Mouse (Mus musculus) MEL (cell line): ENCODE data around the gene Gjd2.

Experiments
- CTCF ChIP-seq, 3 experiments: IDR thresholded peaks in 2 of 3; conservative IDR thresholded peaks in 1 of 3; 2 replicates each; pipeline ENCODE4 v1.5.1; 2011 to 2012; ENCODE audit warnings: low read length in 3 of 3, low read depth in 2 of 3, mild to moderate bottlenecking in 2 of 3, improper control_type of control experiment in 1 of 3, inconsistent platforms in 1 of 3, mixed read lengths in 1 of 3, moderate library complexity in 1 of 3; ENCODE audit not compliant: control insufficient read depth in 1 of 3, insufficient read depth in 1 of 3, poor library complexity in 1 of 3, severe bottlenecking in 1 of 3
- ELF1 ChIP-seq: IDR thresholded peaks from 2 replicates; pipeline ENCODE4 v1.6.1; 2014; ENCODE audit warnings: low read depth, mild to moderate bottlenecking, inconsistent platforms, low read length, improper control_type of control experiment, moderate library complexity
- EP300 ChIP-seq, 2 experiments: IDR thresholded peaks; 2 replicates each; pipeline ENCODE4 v1.6.1; 2011; ENCODE audit warnings: improper control_type of control experiment in 2 of 2, low read length in 2 of 2, low read depth in 1 of 2, mild to moderate bottlenecking in 1 of 2
- ETS1 ChIP-seq: IDR thresholded peaks from 2 replicates; pipeline ENCODE4 v1.6.1; 2012; ENCODE audit warnings: low read depth, mild to moderate bottlenecking, inconsistent platforms, low read length, improper control_type of control experiment, moderate library complexity
- HCFC1 ChIP-seq: IDR thresholded peaks from 2 replicates; pipeline ENCODE4 v1.6.1; 2012; ENCODE audit warnings: low read depth, mild to moderate bottlenecking, inconsistent platforms, low read length, improper control_type of control experiment, moderate library complexity
- JUND ChIP-seq: IDR thresholded peaks from 2 replicates; pipeline ENCODE4 v1.6.1; 2011; ENCODE audit warnings: low read depth, mild to moderate bottlenecking, improper control_type of control experiment, low read length
- MAX ChIP-seq: IDR thresholded peaks from 2 replicates; pipeline ENCODE4 v1.6.1; 2011; ENCODE audit warnings: low read length, improper control_type of control experiment
- POLR2AphosphoS2 ChIP-seq: IDR thresholded peaks from 2 replicates; pipeline ENCODE4 v1.6.1; 2011; ENCODE audit warnings: low read length, improper control_type of control experiment
- TAL1 ChIP-seq: IDR thresholded peaks from 2 replicates; pipeline ENCODE4 v1.6.1; 2012; ENCODE audit warnings: mild to moderate bottlenecking, inconsistent platforms, low read length, moderate library complexity, mixed read lengths
- USF2 ChIP-seq, 2 experiments: IDR thresholded peaks; 2 replicates each; pipeline ENCODE4 v1.6.1; 2011 to 2012; ENCODE audit warnings: improper control_type of control experiment in 2 of 2, low read length in 2 of 2, borderline replicate concordance in 1 of 2, inconsistent platforms in 1 of 2, low read depth in 1 of 2, mild to moderate bottlenecking in 1 of 2; ENCODE audit not compliant: insufficient read depth in 1 of 2

GRCm38 (mm10) chr2:113966421-113966820, 47.0 kb downstream of the Gjd2 start:
- TF ChIP-seq CTCF (IDR thresholded peaks at IDR 0.05 in 2 of 3, conservative IDR thresholded peaks at IDR 0.05 in 1 of 3; ENCODE audit: control insufficient read depth in 1 of 3, insufficient read depth in 1 of 3, low read depth in 2 of 3, low read length in 3 of 3, poor library complexity in 1 of 3, severe bottlenecking in 1 of 3) (peak in 2 of 3 experiments; percentile 21 to 38; a peak in 3 of 6 replicates), HCFC1 (no peak), ETS1 (no peak), MAX (no peak), USF2 (IDR thresholded peaks at IDR 0.05; ENCODE audit: borderline replicate concordance in 1 of 2, insufficient read depth in 1 of 2, low read depth in 1 of 2, low read length in 2 of 2) (no peak), EP300 (IDR thresholded peaks at IDR 0.05; ENCODE audit: low read depth in 1 of 2, low read length in 2 of 2) (no peak), POLR2AphosphoS2 (no peak), TAL1 (no peak), JUND (no peak), ELF1 (no peak)
